8 mouse cellular contexts compared by ENCODE assay signal in genomic region chr15:8098774-8099749, GRCm38 (mm10). TPM values are rescaled to one million over a fixed set of nuclear protein-coding genes. Genes with fewer than 3 reads are reported as not detected.
DNase-seq lines count a peak whose midpoint lies in the region; ATAC-seq and TF ChIP-seq lines count a peak whose summit lies in the region.

Gene Wdr70, minus strand, starts transcription at chr15:8099209.

- DNase-seq in CD8-positive naive resting alpha-beta T cell, adult 2 months (ENCODE audit: low read depth in 2 of 2, low spot score in 2 of 2) = peak; percentile 97 to 98
- peak; percentile 97 for DNase-seq in c-Kit-positive CD71-negative TER-119-negative erythroid progenitor cells, embryonic 14.5 days (ENCODE audit: low read depth)
- peak; percentile 95 for DNase-seq in forebrain, embryonic 10.5 days (ENCODE audit: extremely low spot score, low spot score)
- peak; percentile 97 for DNase-seq in kidney, postnatal 25 days
- DNase-seq in liver, embryonic 14.5 days (ENCODE audit: low read depth in 3 of 3, low spot score in 3 of 3) = peak; percentile 88 to 89 (median 89)
- peak; percentile 97 for DNase-seq in neural tube, embryonic 11.5 days (ENCODE audit: low spot score)
- DNase-seq in stomach, postnatal 0 days (ENCODE audit: low spot score) = peak; percentile 97

- peak within 1 kb of the TSS; percentile 78 for H3K9ac ChIP-seq in heart, embryonic 15.5 days
- H3K9ac ChIP-seq in liver, embryonic 14.5 days (replicated peaks) = peak within 1 kb of the TSS; percentile 93
- H3K9ac ChIP-seq in neural tube, embryonic 11.5 days (ENCODE audit: low read length) = peak within 1 kb of the TSS; percentile 74
- peak within 1 kb of the TSS; percentile 86 for H3K9ac ChIP-seq in stomach, postnatal 0 days (ENCODE audit: low read length)

- H3K36me3 ChIP-seq in forebrain, embryonic 10.5 days (replicated peaks) = peaks cover 27% of the 10 kb centered on the region
- H3K36me3 ChIP-seq in heart, embryonic 15.5 days = peaks cover 21% of the 10 kb centered on the region
- peaks cover 5% of the 10 kb centered on the region; the same call in 1 of the 2 replicates for H3K36me3 ChIP-seq in liver, embryonic 14.5 days (replicated peaks; ENCODE audit: control insufficient read depth, insufficient read depth, low read depth)
- H3K36me3 ChIP-seq in neural tube, embryonic 11.5 days (ENCODE audit: control insufficient read depth, insufficient read depth, low read length) = no peaks in the 10 kb centered on the region
- H3K36me3 ChIP-seq in stomach, postnatal 0 days (ENCODE audit: control insufficient read depth, insufficient read depth, low read length) = no peaks in the 10 kb centered on the region

- ATAC-seq in heart, embryonic 15.5 days (replicated peaks; ENCODE audit: insufficient number of reproducible peaks, insufficient read depth, low FRiP score, low read depth) = peak; percentile 92
- peak; percentile 89 for ATAC-seq in liver, embryonic 14.5 days (ENCODE audit: insufficient read depth)
- peak; percentile 96 for ATAC-seq in neural tube, embryonic 11.5 days (ENCODE audit: insufficient read depth, low FRiP score, low TSS enrichment)
- peak; percentile 95 for ATAC-seq in stomach, postnatal 0 days (ENCODE audit: low FRiP score, low TSS enrichment)

- H3K4me3 ChIP-seq in forebrain, embryonic 10.5 days = peak within 1 kb of the TSS; percentile 86
- H3K4me3 ChIP-seq in heart, embryonic 15.5 days = peak within 1 kb of the TSS; percentile 80
- peak within 1 kb of the TSS; percentile 82 to 97 for H3K4me3 ChIP-seq in liver, embryonic 14.5 days (ENCODE audit: insufficient read depth in 1 of 2, low read depth in 2 of 2, low read length in 2 of 2)
- H3K4me3 ChIP-seq in neural tube, embryonic 11.5 days (ENCODE audit: low read depth, low read length) = peak within 1 kb of the TSS; percentile 89
- peak within 1 kb of the TSS; percentile 85 for H3K4me3 ChIP-seq in stomach, postnatal 0 days (ENCODE audit: low read depth, low read length)

- 2% methylated on average over 56 of the region's 56 CpGs for WGBS in forebrain, embryonic 10.5 days
- WGBS in heart, embryonic 15.5 days = 2% methylated on average over 56 of the region's 56 CpGs
- 2% methylated on average over 56 of the region's 56 CpGs for WGBS in liver, embryonic 14.5 days (ENCODE audit: insufficient replicate concordance)
- WGBS in neural tube, embryonic 11.5 days = 3% methylated on average over 56 of the region's 56 CpGs
- 2% methylated on average over 56 of the region's 56 CpGs for WGBS in stomach, postnatal 0 days

- no peaks in the 10 kb centered on the region for H3K9me3 ChIP-seq in forebrain, embryonic 10.5 days
- no peaks in the 10 kb centered on the region for H3K9me3 ChIP-seq in heart, embryonic 15.5 days (replicated peaks)
- H3K9me3 ChIP-seq in liver, embryonic 14.5 days (ENCODE audit: control insufficient read depth, low read length) = no peaks in the 10 kb centered on the region
- H3K9me3 ChIP-seq in neural tube, embryonic 11.5 days (ENCODE audit: control insufficient read depth, low read length) = no peaks in the 10 kb centered on the region
- no peaks in the 10 kb centered on the region for H3K9me3 ChIP-seq in stomach, postnatal 0 days (ENCODE audit: control insufficient read depth, low read length)

- H3K27ac ChIP-seq in forebrain, embryonic 10.5 days = peak within 1 kb of the TSS; percentile 86
- H3K27ac ChIP-seq in heart, embryonic 15.5 days = peak within 1 kb of the TSS; percentile 35; the same call in 1 of the 2 replicates
- peak within 1 kb of the TSS; percentile 50; the same call in 1 of the 2 replicates for H3K27ac ChIP-seq in liver, embryonic 14.5 days
- no peak within 1 kb of the TSS for H3K27ac ChIP-seq in neural tube, embryonic 11.5 days (ENCODE audit: low read depth, low read length)
- peak within 1 kb of the TSS; percentile 35; the same call in 1 of the 2 replicates for H3K27ac ChIP-seq in stomach, postnatal 0 days (replicated peaks)

- no peaks in the 10 kb centered on the region for H3K27me3 ChIP-seq in forebrain, embryonic 10.5 days (ENCODE audit: poor library complexity, severe bottlenecking)
- H3K27me3 ChIP-seq in heart, embryonic 15.5 days = no peaks in the 10 kb centered on the region
- H3K27me3 ChIP-seq in liver, embryonic 14.5 days (ENCODE audit: control insufficient read depth, insufficient read depth, low read length) = no peaks in the 10 kb centered on the region
- no peaks in the 10 kb centered on the region for H3K27me3 ChIP-seq in neural tube, embryonic 11.5 days (ENCODE audit: control insufficient read depth, insufficient read depth, low read length)
- H3K27me3 ChIP-seq in stomach, postnatal 0 days (ENCODE audit: control insufficient read depth, insufficient read depth, low read length) = no peaks in the 10 kb centered on the region

- peak; percentile 99 for TF ChIP-seq CTCF in liver, embryonic 14.5 days (IDR thresholded peaks at IDR 0.05; ENCODE audit: low read depth)
- peak; percentile 99 for TF ChIP-seq CTCF in stomach, postnatal 0 days (IDR thresholded peaks at IDR 0.05; ENCODE audit: low read depth)

- peaks cover 6% of the 10 kb centered on the region for H3K4me1 ChIP-seq in forebrain, embryonic 10.5 days
- peaks cover 4% of the 10 kb centered on the region for H3K4me1 ChIP-seq in heart, embryonic 15.5 days (replicated peaks)
- H3K4me1 ChIP-seq in liver, embryonic 14.5 days (replicated peaks; ENCODE audit: control insufficient read depth in 2 of 2, insufficient read depth in 2 of 2, low read length in 1 of 2) = peaks cover 0 to 7% of the 10 kb centered on the region in 2 experiments; a peak in 3 of 4 replicates
- no peaks in the 10 kb centered on the region for H3K4me1 ChIP-seq in neural tube, embryonic 11.5 days (ENCODE audit: control insufficient read depth, insufficient read depth, low read length)
- H3K4me1 ChIP-seq in stomach, postnatal 0 days (replicated peaks; ENCODE audit: control insufficient read depth, insufficient read depth) = no peaks in the 10 kb centered on the region

- H3K4me2 ChIP-seq in heart, embryonic 15.5 days = peak within 1 kb of the TSS; percentile 72
- H3K4me2 ChIP-seq in liver, embryonic 14.5 days (ENCODE audit: low read depth) = peak within 1 kb of the TSS; percentile 68
- H3K4me2 ChIP-seq in neural tube, embryonic 11.5 days (ENCODE audit: low read depth) = peak within 1 kb of the TSS; percentile 43
- H3K4me2 ChIP-seq in stomach, postnatal 0 days (replicated peaks; ENCODE audit: low read depth) = peak within 1 kb of the TSS; percentile 72

- no peak for TF ChIP-seq EP300 in liver, embryonic 14.5 days (IDR thresholded peaks at IDR 0.05; ENCODE audit: low read depth)
- TF ChIP-seq EP300 in stomach, postnatal 0 days (optimal IDR thresholded peaks at IDR 0.05) = peak; percentile 43

RNA-seq across cellular contexts. Expression of gene Wdr70, which starts in this region (rescaled TPM):
- 73.0 and 83.7 TPM in 2 replicates for polyA plus RNA-seq in forebrain, embryonic 10.5 days (2016; fragmentation: Nextera tagmentation; extraction: Ambion mirVana)
- 34.0 and 39.3 TPM in 2 replicates for polyA plus RNA-seq in heart, embryonic 15.5 days (2015; fragmentation: Nextera tagmentation; extraction: Ambion mirVana)
- 7.1 and 10.5 TPM in 2 replicates for polyA plus RNA-seq in liver, embryonic 14.5 days (2012; rRNA removed)
- polyA plus RNA-seq in liver, embryonic 14.5 days (2014; fragmentation: Nextera tagmentation; extraction: Ambion mirVana) = 18.0 and 19.1 TPM in 2 replicates
- polyA plus RNA-seq in neural tube, embryonic 11.5 days (2014; fragmentation: Nextera tagmentation; extraction: Ambion mirVana) = 80.5 and 81.8 TPM in 2 replicates
- 21.4 and 22.6 TPM in 2 replicates for polyA plus RNA-seq in stomach, postnatal 0 days (2015; fragmentation: Nextera tagmentation; extraction: Ambion mirVana)
